ENCODE assay signal across 7 mouse cellular contexts in the genomic region with DNA sequence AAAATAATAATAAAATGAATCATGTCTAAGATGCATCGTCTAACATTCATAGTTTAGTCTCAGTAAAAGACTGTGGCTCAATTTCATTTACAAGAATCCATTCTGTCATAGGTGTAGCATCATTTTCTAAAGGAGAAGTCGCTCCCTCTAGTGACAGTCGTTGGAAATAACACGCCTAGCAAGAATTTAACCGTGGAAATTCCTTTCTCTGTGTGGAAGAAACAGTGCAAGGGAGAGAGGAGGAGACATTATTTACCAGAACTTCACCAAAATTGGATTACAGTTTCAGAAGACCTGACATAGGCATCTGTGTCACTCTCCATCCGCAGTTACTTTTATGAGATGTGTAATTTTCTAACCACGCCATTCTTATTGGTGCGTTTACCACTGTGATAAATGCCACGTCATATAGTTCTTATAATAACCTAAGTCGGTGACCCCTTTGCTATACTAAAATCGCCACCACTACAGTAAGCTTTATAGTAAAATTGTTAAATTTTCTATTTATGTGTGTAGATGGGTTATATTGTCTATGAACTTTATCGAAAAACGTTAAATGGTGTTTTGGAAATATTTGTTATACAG. TPM values are rescaled to one million over a fixed set of nuclear protein-coding genes. Genes with fewer than 3 reads are reported as not detected.
DNase-seq lines count a peak whose midpoint lies in the region; ATAC-seq and TF ChIP-seq lines count a peak whose summit lies in the region.

No protein-coding gene starts in this region.

- peak overlapping the region; percentile 58; the same call in 1 of the 2 replicates for H3K4me3 ChIP-seq in G1E (ENCODE audit: low read depth, low read length)
- peak overlapping the region; percentile 37 for H3K4me3 ChIP-seq in bone marrow macrophage, adult 2 months (ENCODE audit: insufficient read depth, low read length)
- H3K4me3 ChIP-seq in hindbrain, embryonic 12.5 days, result 0 out of 2 replicates have a peak overlapping the region, but pooled peaks have one; percentile 6

- peak overlapping the region; percentile 9; the same call in 1 of the 2 replicates for H3K9ac ChIP-seq in hindbrain, embryonic 12.5 days

- H3K36me3 ChIP-seq in G1E (replicated peaks), result peaks cover 12% of the 10 kb centered on the region
- H3K36me3 ChIP-seq in hindbrain, embryonic 12.5 days, result no peaks in the 10 kb centered on the region

- no peak for DNase-seq in G1E (ENCODE audit: low spot score)
- peak; percentile 52 to 59 for DNase-seq in layer of hippocampus, postnatal 10 days (ENCODE audit: low spot score in 2 of 2)
- peak; percentile 83 for DNase-seq in lung, postnatal 36 days
- DNase-seq in right cerebral cortex, postnatal 36 days (ENCODE audit: low spot score in 2 of 2), result peak; percentile 29 to 44

- WGBS in hindbrain, embryonic 12.5 days, result 29% methylated on average over 13 of the region's 13 CpGs

- ATAC-seq in G1E (ENCODE audit: extremely low read depth, insufficient number of reproducible peaks, low FRiP score, poor library complexity, severe bottlenecking), result peak; percentile 31; the same call in 1 of the 2 replicates
- ATAC-seq in erythroblast, adult 5-6 weeks (replicated peaks; ENCODE audit: low FRiP score, poor library complexity, severe bottlenecking), result peak; percentile 67
- peak; percentile 3; the same call in 1 of the 2 replicates for ATAC-seq in hindbrain, embryonic 12.5 days (ENCODE audit: low FRiP score)

- H3K4me2 ChIP-seq in hindbrain, embryonic 12.5 days (replicated peaks), result peak overlapping the region; percentile 73

- H3K27me3 ChIP-seq in G1E (ENCODE audit: insufficient read depth, low read length), result peaks cover 6% of the 10 kb centered on the region; the same call in 1 of the 2 replicates
- no peaks in the 10 kb centered on the region for H3K27me3 ChIP-seq in hindbrain, embryonic 12.5 days

- peaks cover 21% of the 10 kb centered on the region for H3K4me1 ChIP-seq in G1E (ENCODE audit: insufficient read depth, low read depth, low read length)
- H3K4me1 ChIP-seq in bone marrow macrophage, adult 2 months (ENCODE audit: control insufficient read depth, insufficient read depth, low read length), result peaks cover 11% of the 10 kb centered on the region
- peaks cover 18% of the 10 kb centered on the region for H3K4me1 ChIP-seq in hindbrain, embryonic 12.5 days

- peak; percentile 44 for TF ChIP-seq CTCF in G1E (IDR thresholded peaks at IDR 0.05; ENCODE audit: low read depth, low read length)
- no peak for TF ChIP-seq CTCF in bone marrow macrophage, adult 2 months (IDR thresholded peaks at IDR 0.05; ENCODE audit: low read depth, low read length)

- peak overlapping the region; percentile 21; the same call in 1 of the 2 replicates for H3K27ac ChIP-seq in bone marrow macrophage, adult 2 months (ENCODE audit: insufficient read depth, low read depth, low read length)
- no peak overlapping the region for H3K27ac ChIP-seq in hindbrain, embryonic 12.5 days

- no peaks in the 10 kb centered on the region for H3K9me3 ChIP-seq in G1E (replicated peaks)
- no peaks in the 10 kb centered on the region for H3K9me3 ChIP-seq in hindbrain, embryonic 12.5 days (replicated peaks)

- TF ChIP-seq POLR2A in bone marrow macrophage, adult 2 months (IDR thresholded peaks at IDR 0.05; ENCODE audit: borderline replicate concordance, low read depth, low read length), result no peak

RNA-seq across cellular contexts. Expression of a gene that starts 1.3 kb away (rescaled TPM):
- total RNA-seq in G1E (2014; fragmentation: Nextera tagmentation), result 37.0 and 41.1 TPM in 2 replicates
- 40.9 and 43.5 TPM in 2 replicates for total RNA-seq in G1E (2017)
- 19.6 and 20.6 TPM in 2 replicates for polyA plus RNA-seq in G1E (2012)
- 74.2 and 74.4 TPM in 2 replicates for polyA plus RNA-seq in bone marrow macrophage, adult 2 months (2012; ENCODE audit: insufficient read depth, insufficient read length, missing spikeins)
- 40.3 and 45.2 TPM in 2 replicates for total RNA-seq in erythroblast, adult 5-6 weeks (2015; ENCODE audit: low replicate concordance)
- 46.2 and 46.8 TPM in 2 replicates for total RNA-seq in erythroblast, adult 5-6 weeks (2017; ENCODE audit: low replicate concordance)
- 129 and 140 TPM in 2 replicates for polyA plus RNA-seq in hindbrain, embryonic 12.5 days (2016; fragmentation: Nextera tagmentation; extraction: Ambion mirVana)
- total RNA-seq in layer of hippocampus, postnatal 10 days (2021), result 100 to 1,000 TPM in 1 of 2 experiments, 10 to 100 TPM in 1; 97.2 to 102 TPM

RNA-seq across cellular contexts. Expression of a gene that starts 16.6 kb away (rescaled TPM):
- 0.53 and 0.60 TPM in 2 replicates for total RNA-seq in G1E (2014; fragmentation: Nextera tagmentation)
- total RNA-seq in G1E (2017), result 0.82 and 1.5 TPM in 2 replicates
- 0.14 TPM in 2 replicates for polyA plus RNA-seq in G1E (2012)
- 8.2 and 10.6 TPM in 2 replicates for polyA plus RNA-seq in bone marrow macrophage, adult 2 months (2012; ENCODE audit: insufficient read depth, insufficient read length, missing spikeins)
- 4.2 TPM in 1 of 2 replicates, not detected in the other for total RNA-seq in erythroblast, adult 5-6 weeks (2015; ENCODE audit: low replicate concordance)
- 1.1 and 1.5 TPM in 2 replicates for total RNA-seq in erythroblast, adult 5-6 weeks (2017; ENCODE audit: low replicate concordance)
- polyA plus RNA-seq in hindbrain, embryonic 12.5 days (2016; fragmentation: Nextera tagmentation; extraction: Ambion mirVana), result 134 and 153 TPM in 2 replicates
- 100 to 1,000 TPM; 301 to 317 TPM for total RNA-seq in layer of hippocampus, postnatal 10 days (2021)

Comparison
In these comparisons a context has a peak if more than half of its experiments do, and no peak if none do; other contexts are left out.
1. ATAC-seq: peak in every context shown above with its lines; median percentile 67 in erythroblast, adult 5-6 weeks; 31 in G1E; 3 in hindbrain, embryonic 12.5 days.
2. H3K4me3 ChIP-seq: peak in every context shown above with its lines; median percentile 58 in G1E; 37 in bone marrow macrophage, adult 2 months; 6 in hindbrain, embryonic 12.5 days.
3. RNA of a gene that starts 16.6 kb away (total RNA-seq): 301 to 317 TPM in layer of hippocampus, postnatal 10 days; 1.1 to 4.2 TPM in erythroblast, adult 5-6 weeks and 0.53 to 1.5 TPM in G1E; every median in the first group is over 10 times any median in the second.